Mouse (Mus musculus) lung, adult 2 months (tissue): ENCODE results near the gene Zfp871. TPM values are rescaled to one million over a fixed set of nuclear protein-coding genes. Genes with fewer than 3 reads are reported as not detected.
"Not testable (repeated sequence)": the region's sequence is repeated elsewhere in the genome, so short reads cannot be mapped to it uniquely, and the experiment has no call there.

Source experiments
- DNase-seq: peaks from one replicate; pipeline ENCODE4 v3.0.0; 2022
- H3K4me1 ChIP-seq: fragments of 200-500 bp; 2 replicates; pipeline ENCODE4 v1.6.1; 2011; ENCODE audit warnings: low read length; ENCODE audit not compliant: control insufficient read depth, insufficient read depth
- H3K4me3 ChIP-seq: fragments of 200-500 bp; replicated peaks from 2 replicates; pipeline ENCODE3; 2011; ENCODE audit warnings: low read depth, mild to moderate bottlenecking, control low read depth, low read length; ENCODE audit errors: extremely low read depth
- CTCF ChIP-seq: fragments of 200-500 bp; IDR thresholded peaks from 2 replicates; pipeline ENCODE4 v1.5.1; 2011; ENCODE audit warnings: mild to moderate bottlenecking, low read length, control low read depth; ENCODE audit not compliant: insufficient read depth
- POLR2A ChIP-seq: fragments of 200-500 bp; IDR thresholded peaks from 2 replicates; pipeline ENCODE4 v1.6.1; 2011; ENCODE audit warnings: low read depth, mild to moderate bottlenecking, control low read depth, low read length, borderline replicate concordance; ENCODE audit errors: extremely low read depth
- WGBS: fragments of 180-500 bp; shearing (Covaris S2); methylation state at CpG from one replicate; pipeline ENCODE4 v1.1.7; 2018; 5-methylcytosine and 5-hydroxymethylcytosine counted together
- polyA plus RNA-seq: library from polyadenylated mRNA; depleted of rRNA; stranded (reverse); fragments of >200 nt; gene quantifications from 2 replicates; pipeline ENCODE4 v1.2.3, GENCODE M21; 2012; rRNA removed

Zfp871 gene
- polyA plus RNA-seq, 1 experiment = 13.8 TPM

DNA sequence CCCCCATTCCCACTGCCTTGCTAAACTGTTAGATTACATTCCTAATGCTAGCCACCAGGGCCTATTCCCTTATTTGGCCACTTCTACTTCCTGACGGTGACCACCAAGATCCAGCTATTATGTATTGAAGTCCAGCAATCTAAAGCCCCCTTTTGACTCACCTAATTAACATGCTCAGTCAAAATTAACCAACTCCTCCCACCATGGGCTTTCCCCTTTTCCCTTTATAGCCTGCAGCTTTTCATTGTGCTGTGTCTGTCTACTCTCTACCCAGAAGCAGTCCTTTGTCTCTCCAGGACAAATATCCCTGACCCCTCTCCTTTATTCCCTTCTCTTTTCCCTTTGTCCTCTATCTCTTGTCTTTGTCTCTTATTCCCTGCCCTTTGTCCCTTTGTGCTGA, 47.0 kb downstream of the Zfp871 start:
- H3K4me3 ChIP-seq = no peak overlapping the region
- TF ChIP-seq CTCF (no peak), POLR2A (no peak)
- no peaks in the 10 kb centered on the region for H3K4me1 ChIP-seq
- 55% methylated on average over 1 of the region's 1 CpGs for WGBS
- DNase-seq = no peak

- 63% methylated on average over 1 of the region's 1 CpGs for WGBS
- H3K4me1 ChIP-seq = no peaks in the 10 kb centered on the region
- no peak overlapping the region for H3K4me3 ChIP-seq
- TF ChIP-seq CTCF = no peak
- TF ChIP-seq POLR2A = no peak
- DNase-seq = no peak
Observed at GRCm38 (mm10) chr17:32738406-32738805, 49.7 kb downstream of the Zfp871 start.

GRCm38 (mm10) chr17:32729029-32729428, 59.1 kb downstream of the Zfp871 start:
- TF ChIP-seq POLR2A (no peak), CTCF (no peak)
- 69% methylated on average over 3 of the region's 3 CpGs for WGBS
- Histone ChIP-seq H3K4me1 (no peaks in the 10 kb centered on the region), H3K4me3 (no peak overlapping the region)
- DNase-seq = no peak

GRCm38 (mm10) chr17:32726360-32726759, 61.7 kb downstream of the Zfp871 start:
- not testable (repeated sequence) for H3K4me3 ChIP-seq, DNase-seq, H3K4me1 ChIP-seq

DNA sequence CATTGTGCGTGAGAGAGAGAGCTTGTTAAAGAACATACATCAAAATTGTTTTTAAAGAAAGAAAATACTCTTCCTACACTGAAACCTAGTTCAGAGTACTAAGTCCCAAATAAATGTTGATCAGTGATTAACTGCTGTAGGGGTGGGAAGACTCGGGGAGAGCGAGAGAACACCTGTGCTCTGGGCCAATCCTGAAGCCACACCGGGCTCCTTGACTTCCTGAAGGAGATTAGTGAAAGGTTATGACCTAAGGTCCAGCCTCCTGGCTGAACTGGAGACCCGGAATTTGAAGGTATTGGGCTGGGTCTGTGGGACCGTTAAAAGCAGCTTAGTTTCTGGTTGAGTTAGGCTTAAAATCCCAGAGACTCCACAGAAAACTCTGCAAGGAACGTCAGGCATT, 65.3 kb downstream of the Zfp871 start:
- no peaks in the 10 kb centered on the region for H3K4me1 ChIP-seq
- 79% methylated on average over 7 of the region's 7 CpGs for WGBS
- no peak overlapping the region for H3K4me3 ChIP-seq
- TF ChIP-seq POLR2A = no peak
- TF ChIP-seq CTCF = no peak
- DNase-seq = no peak

- not testable (repeated sequence) for DNase-seq, H3K4me3 ChIP-seq, H3K4me1 ChIP-seq
- WGBS = 85% methylated on average over 1 of the region's 1 CpGs
Observed at GRCm38 (mm10) chr17:32722151-32722550, 65.9 kb downstream of the Zfp871 start.

Other genes starting within 250 kb of the Zfp871 start
- gene Cyp4f37, start 167.0 kb downstream of the Zfp871 start, polyA plus RNA-seq = 0.09 and 0.11 TPM in 2 replicates
- gene Cyp4f40, start 129.4 kb downstream of the Zfp871 start, polyA plus RNA-seq = 0.07 and 0.26 TPM in 2 replicates
- 7.7 and 8.4 TPM in 2 replicates for gene Cyp4f15, start 102.7 kb downstream of the Zfp871 start, polyA plus RNA-seq
- 0.06 TPM in 1 of 2 replicates, not detected in the other for gene Zfp811, start 21.6 kb upstream of the Zfp871 start, polyA plus RNA-seq
- gene Zfp799, start 42.0 kb upstream of the Zfp871 start, polyA plus RNA-seq = 2.4 and 5.8 TPM in 2 replicates
- gene Zfp870, start 103.4 kb upstream of the Zfp871 start, polyA plus RNA-seq = 0.88 and 1.7 TPM in 2 replicates
- gene Cyp4f14, start 129.1 kb upstream of the Zfp871 start, polyA plus RNA-seq = 0.26 and 0.57 TPM in 2 replicates
- gene Cyp4f13, start 159.1 kb upstream of the Zfp871 start, polyA plus RNA-seq = 40.4 and 51.4 TPM in 2 replicates
- 0.61 and 0.85 TPM in 2 replicates for gene Zfp472, start 177.5 kb upstream of the Zfp871 start, polyA plus RNA-seq
- 2.7 and 4.3 TPM in 2 replicates for gene Zfp952, start 204.8 kb upstream of the Zfp871 start, polyA plus RNA-seq
- gene Zfp763, start 245.1 kb upstream of the Zfp871 start, polyA plus RNA-seq = 0.76 and 1.1 TPM in 2 replicates